Mouse (Mus musculus): ENCODE data around the gene Epha4.

Gene Epha4

DNA sequence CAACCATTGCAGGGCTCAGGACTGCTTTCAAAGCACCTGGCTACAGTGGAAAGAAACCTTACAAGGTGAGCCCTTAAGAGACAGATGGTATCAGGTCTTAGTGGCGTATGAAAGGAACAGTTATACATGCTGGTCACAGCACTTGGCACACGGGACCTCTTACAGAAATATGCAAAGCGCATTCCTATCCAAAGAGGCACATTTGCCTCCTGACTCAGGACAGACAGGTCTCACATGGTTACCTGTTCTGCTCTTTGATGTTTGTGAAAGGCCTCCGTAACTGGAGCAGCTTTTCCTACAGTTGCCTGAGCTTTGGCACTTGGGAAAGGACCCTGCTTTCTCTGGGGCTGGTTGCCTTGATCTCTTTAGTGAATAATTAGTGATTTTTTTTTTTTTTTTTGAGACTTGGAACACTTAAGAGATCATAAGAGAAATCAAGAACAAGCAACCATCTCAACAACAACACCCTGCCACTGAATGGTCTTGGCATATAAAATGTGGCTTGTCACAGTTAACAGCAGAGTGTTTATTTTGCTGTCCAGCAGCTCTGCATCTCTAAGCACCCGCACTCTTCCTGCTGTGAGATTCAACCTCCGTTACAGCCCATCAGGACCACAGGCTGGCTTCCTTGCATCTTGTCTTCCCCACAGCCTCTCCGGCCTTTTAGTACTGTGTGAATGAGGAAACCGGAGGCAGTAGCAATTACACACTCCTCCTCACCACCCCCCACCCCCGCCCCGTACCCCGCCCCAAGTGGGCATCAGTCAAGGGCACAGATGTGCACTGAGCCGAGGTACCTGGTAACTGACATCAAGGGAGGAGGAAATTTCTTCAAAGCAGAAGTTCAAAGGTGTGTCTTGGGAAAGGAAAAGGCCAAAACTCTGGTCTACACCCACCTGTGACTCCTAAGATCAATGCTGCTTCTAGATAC lies 41.2 kb downstream of the Epha4 start:
- DNase-seq: no peak

DNA sequence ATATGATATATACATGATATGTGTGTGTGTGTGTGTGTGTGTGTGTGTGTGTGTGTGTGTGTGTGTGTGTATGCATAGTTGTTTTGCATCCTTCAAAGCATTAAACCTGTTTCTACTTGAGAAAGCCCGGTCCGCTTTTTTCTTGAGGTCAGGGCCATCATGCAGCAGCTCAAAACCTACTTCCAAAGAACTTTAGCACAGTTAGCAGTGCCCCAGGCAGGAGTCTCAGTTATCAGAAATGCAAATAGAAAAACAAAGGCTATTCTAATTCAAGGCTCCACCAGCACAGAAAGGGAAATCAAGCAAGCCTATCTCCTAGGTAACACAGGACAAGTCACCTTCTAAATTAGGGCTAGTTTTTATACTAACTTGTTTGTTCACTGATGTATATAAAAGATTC lies 42.3 kb downstream of the Epha4 start:
- no peak for DNase-seq

DNA sequence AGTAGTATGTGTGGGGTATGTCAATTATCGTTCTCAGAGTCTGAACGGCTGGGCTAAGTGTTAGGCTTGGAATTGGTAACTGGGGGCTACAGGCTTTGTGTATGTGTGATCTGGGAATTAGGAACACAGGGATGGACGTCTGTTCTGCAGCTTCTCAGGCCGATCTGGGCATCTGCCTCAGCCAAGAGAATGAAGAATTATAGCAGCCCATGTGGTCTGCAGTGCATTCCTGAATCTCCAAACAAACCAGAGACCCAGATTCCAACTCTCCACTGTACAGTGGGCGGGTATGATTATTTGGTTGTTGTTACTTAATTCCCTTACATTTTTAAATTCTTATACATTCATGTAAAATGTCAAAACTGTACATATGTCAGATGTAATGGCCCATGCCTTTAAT lies 43.4 kb downstream of the Epha4 start:
- no peak for DNase-seq

DNA sequence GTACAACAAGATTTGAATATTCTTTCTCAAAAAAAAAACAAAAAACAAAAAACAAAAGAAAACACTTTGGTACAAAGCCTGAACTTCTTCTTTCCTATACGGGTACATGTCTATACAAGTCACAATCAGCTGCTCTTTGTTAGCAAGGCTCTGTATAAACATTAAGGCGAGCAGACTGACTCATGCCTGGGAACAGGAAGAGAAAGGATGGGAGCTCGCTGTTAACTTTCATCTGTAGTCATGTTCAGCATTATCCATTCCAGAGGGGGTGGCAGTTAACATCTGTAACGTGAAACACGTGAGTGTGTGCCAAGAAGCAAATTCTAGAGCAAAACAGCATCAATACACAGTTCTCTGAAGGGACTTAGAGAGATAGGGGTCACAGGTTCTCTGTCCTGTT lies 43.9 kb downstream of the Epha4 start:
- DNase-seq: no peak

DNA sequence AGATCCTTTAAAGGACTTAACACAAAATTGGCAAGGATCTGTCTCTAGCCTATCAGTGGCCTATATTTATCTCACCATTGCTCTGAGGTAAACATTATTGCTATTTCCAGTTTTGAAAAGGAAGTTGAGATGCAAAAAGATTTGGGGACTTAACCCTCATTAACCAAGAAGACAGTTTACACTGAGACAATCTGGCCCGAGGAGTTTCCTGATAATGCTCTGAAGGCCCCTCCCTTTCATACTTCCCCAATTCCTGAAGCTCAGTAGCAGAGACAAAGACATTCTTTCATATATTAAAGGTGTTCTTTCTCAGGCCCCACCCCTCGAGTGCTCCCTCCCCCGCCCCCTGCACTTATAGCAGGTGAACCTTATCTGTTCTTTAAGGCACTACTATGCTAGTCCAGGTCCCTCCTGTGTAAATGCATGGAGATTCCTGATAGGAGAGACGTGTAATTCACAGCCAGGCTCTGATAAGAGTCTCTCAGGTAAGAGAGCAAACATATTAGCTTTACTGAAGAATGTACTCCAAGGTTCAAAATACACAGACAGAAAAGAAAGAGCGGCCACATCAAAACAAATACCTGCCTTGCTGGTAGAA lies 46.1 kb downstream of the Epha4 start:
- no peak for DNase-seq

DNA sequence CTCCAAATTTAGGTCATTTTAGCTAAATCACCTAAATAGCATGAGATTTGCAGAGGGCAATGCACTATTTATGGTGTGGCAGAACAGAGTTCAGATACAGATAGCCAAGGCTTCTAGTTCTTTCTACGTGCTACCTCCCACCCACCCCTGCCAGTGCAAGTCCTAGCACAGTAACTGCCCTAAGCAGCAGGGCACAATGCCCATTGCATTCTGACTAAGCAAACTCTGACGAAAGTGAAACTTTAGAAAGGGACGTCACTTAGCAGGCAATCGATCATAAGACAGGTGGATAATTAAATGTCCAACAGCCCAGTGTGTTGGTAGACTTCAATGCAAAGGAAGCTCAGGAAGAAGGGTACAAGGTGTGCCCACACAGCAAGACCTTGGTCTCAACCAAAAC lies 49.4 kb downstream of the Epha4 start:
- DNase-seq: no peak

DNA sequence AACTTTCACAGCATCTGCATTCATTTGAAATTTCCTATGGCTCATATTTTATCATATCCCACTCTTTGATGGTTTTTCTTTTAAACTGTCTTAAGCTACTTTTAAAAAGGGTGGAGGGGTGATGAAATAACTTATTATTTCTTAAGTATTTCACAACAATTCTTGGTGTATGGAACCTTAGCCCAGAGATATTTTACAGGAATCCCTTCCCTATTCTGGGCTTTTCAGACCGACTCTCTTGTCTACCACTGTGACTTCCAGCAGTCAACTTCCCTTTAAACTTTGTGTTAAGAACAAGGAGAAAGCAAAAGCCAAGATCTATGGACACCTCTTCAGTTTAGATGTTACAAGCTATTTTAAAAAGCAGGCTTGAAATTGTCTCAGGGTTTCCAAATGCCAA lies 50.8 kb downstream of the Epha4 start:
- DNase-seq: no peak

DNA sequence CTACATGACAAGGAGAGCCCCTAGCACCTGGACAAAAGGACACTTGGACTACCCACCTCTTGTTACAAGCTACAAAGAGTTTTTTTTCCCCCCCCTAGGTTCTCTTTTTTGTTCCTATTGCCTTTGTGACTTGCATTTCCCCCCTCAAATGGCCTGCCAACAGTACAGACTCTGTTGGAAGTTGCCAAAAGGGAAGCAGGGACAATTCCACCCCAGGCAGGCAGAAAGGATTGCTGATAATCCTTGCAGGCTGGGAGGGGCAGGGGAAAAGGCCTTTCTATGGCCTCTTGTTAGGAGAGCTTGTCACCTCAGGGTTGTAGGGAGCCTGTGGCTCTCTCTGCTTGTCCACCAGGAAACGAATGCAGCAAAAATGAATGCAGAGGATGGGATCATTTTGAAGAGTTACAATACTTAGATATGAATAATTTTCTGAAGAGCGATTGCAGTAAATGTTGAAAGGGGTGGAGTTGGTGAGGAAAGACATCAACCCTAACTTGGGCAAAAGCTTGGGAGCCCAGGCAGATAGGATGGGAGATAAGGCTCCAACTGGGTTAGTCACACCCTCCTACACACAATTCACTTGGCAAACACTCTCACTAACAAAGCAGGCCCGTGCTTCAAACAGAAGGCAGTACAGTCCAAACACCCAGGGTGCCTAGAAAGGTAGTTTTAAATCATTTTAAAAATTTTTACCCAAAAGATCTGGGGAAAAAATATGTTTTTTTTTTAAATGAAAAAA lies 52.8 kb downstream of the Epha4 start:
- no peak for DNase-seq

DNA sequence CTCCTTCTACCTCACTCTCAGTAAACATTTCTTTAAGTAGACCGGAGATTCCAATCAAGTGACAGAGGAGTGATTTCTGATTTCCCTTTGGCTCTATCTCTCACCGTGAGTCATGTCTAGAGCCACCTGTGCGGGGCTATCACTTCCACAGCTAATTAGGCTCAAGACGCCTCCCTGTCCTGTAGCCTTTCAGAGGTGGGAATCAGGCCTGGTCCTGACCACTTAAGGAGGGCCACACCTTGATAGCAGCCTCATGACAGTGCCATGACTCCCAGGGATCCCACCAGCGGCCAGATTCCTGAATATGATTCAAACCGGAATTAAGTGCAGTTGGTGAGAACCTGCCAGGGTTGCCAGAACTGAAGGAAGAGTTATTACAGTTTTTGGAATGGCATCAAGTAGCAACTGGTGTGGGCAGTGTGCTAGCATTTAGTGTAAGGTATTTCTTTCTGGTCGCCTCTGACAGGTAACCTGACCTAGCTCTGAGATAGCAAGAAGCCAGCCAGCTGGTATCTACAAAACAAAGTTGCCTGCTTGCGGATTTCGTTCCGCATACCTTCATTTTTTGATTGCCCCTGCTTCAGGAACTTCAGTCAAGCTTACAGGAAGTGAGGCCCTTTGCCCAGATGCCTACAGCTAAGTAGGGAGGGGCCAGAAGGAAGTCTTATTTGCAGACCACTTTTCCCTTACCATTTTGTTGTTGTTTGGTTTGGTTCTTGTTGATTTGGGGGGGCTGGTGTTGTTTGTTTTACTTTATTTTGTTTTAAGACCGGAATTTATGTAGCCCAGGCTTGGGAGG lies 53.9 kb downstream of the Epha4 start:
- no peak for DNase-seq

DNA sequence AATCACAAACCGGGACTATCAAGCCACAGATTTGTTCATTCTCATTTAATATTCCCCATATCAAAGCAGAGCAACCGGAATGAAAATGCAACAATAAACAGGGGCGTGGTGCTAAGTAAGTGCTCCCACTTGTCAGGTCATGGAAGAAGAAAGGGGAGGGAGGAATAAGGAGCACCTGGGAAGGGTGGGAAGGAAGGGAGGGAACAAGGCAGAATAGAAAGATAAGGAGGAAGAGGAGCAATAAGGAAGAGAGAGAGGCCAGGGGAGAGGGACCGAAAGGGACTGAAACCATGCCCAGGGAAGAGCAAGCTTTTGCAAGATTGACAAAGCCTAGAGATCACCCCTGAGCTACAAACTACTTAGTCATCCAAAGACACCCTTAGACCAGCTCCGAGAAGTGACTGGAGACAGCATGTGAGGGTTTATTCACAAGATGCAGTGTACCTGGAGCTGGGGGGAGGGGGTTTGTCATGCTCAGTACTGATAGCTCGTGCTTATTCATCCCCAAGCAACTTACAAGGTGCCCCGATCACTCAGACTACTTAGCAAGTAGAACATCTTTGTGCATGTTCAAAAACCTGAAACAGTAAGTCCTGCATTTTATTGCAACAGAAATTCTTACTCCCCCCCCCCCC lies 56.0 kb downstream of the Epha4 start:
- no peak for DNase-seq

DNA sequence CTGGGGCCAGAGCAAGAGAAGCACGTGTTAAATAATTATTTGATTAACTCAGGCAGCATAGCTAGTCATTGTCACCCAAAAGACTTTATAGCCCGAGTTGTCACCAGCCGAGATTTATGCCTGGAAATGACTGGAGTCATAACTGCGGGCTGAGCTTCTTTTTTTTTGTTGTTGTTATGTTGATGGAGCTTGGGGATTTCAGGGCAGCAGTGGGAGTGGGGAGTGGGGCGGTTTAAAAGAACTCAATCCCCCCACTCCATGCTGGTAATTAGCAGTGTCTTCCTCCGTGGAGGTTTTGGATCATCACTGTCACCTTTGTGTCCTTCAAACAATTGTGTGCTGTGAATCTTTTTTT lies 57.5 kb downstream of the Epha4 start:
- no peak for DNase-seq

DNA sequence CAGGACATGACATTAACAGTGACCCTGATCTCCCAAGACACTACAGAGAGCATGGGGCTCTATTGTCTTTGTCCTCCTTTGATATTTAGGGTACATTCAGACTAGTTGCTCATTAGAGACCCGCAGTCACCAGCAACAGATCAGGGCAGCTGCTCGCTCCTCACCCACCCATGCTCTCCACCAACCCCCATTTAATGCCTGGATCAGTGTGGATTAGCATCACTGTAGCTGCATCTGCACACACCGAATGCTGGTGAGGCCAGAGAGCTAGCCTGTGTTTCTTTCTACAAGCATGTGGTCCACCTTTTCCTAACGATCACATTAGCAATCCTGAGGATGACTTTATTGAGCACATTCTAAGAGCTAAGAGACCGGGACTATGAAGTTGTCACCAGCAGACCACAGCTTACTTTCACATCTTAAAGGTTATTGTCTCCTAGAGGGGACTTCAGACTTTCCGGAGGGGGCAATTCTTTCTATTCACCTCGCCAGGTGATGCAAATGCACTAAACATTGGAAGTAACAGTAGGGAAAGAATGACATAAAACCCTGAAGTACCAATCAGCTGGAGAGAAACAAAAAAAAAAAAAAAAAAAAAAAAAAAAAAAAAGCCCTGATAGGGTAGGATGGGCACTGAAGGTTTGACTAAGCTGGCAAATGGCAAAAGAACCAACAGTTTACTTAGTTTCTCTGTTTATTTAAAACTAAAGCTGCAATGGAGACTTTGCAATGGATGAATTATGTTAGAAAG lies 58.0 kb downstream of the Epha4 start:
- no peak for DNase-seq

DNA sequence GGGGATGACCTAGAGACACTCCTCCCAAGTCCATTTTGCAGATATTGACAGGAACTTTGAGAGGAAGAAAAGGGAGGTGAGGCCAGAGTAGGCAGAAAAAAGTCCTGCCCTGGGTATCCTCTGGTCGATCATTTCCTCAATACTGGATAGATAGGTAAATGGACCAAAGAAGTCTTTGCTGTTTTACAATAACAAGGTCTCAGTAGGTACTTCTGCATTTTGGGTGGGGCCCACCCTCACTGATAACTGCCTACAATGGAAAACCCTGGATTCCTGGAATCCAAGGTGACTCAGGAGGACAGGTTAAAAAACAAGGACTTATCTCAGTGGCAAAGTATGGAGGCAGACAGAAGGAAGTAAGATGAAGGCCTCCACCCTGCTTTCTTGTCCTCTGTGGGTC lies 61.1 kb downstream of the Epha4 start:
- no peak for DNase-seq

DNA sequence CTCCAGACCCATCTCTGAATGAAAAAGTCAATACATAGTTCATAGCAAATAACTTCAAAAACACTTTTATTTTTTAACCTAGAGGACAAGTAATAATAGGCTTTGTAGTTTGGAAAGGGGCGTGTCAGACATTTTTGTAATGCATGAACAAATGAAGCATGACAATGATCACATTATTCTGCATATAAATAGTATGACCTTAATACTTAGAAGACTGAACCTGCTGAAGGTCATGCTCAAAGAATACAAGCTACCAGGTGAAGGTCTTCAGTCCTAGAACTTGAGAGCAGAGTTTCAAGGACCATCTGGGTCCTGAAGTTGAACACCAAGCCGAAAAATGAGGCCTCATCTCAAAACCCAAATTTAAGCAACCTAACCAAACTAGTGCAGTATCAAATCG lies 62.2 kb downstream of the Epha4 start:
- DNase-seq: no peak

DNA sequence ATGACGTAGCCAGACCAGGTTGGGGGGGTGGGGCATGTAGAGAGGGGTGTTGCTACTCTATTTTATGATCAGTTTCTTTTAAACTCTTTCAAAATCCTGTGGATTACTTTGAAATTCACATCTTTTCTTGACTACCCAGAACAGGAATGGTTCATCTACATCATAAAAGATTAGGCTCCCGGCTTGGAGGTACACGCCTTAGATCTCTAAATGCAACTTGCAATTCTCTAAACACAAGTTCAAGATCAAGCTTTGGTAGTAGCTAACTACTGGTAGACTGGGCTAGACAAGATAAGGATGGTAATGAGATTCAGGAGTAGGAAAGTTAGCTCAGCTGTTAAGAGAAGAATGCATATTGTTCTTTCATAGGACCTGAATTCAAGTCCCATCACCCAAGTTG lies 63.3 kb downstream of the Epha4 start:
- DNase-seq: no peak

DNA sequence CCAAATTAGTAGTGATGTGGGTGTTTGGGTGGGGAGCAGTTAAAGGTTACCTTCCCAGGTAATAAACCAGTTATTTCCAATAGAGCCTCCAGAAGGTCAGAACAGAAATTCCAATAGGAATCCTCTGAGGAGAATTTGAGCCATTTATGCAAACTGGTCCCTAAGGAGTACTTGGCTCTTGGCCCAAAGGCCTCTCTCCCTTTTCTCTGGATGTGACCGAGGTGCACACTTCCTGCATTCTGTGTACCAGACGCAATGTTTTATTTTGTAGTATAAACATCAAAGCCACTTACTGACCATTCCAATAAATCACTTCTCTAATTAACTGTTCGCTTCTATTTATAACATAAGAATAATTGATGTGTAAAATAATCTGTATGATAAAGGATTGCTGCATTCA lies 64.7 kb downstream of the Epha4 start:
- no peak for DNase-seq

DNA sequence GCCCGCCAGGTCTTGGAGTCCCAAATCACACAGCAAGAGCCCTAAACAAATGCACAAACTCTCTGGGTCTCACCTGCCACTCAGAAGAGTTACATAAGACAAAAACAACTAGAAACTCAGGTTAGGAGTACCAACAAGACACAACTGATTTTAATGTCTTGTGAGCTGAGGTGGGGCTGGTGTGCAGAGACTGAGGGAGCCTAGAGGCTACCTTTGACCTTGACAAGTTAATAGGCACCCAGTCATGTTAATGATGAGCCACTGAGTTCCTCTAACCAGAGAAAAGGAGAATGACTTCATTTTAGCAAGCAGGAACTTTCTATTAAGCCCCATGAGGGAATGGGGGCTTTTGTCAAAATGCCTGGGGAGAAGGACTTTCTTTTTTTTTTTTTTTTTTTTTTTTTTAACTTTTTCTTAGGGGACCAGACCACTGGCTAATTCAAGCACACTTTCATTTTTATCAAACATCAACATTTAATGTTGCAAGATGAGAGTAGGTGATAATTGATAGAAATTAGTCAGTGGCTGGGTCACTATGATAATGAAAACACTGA lies 67.8 kb downstream of the Epha4 start:
- no peak for DNase-seq

DNA sequence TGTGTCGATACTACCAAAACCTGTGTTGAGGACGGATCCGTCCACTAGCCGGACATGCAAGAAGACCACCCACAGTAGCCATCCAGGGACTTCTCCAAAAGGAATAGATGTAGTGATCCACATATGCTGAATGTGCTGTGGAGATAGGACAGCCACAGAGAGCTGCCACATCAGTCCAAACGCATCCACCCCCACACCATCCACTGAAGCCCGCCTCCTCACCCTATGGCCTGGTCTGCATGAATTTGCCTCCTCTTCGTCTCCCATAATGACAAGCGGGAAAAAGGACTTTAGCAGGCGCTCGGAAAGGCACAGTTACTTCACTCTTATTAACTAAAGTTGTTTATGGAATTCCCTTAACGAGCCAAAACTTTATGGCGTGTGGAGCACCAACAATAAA lies 68.5 kb downstream of the Epha4 start:
- no peak for DNase-seq

DNA sequence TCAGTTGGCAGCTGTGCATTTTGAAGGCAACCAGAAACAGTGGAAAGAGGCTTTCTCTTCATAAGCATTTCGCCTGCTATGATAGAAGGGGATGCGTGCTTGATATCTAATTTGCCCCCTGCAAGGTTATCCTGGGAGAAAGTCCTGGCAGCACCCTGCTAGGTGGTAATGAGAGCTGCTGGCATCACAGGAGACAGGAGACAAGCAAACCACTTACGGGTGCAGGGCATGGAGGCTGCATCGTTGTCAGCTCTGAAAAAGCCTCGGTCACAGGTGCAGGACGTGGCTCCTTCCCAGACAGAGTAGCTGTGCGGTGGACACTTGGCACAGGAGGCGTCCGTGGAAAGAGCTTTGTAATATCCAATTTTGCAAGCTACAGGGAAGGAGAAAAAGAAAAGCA lies 70.2 kb downstream of the Epha4 start:
- no peak for DNase-seq

DNA sequence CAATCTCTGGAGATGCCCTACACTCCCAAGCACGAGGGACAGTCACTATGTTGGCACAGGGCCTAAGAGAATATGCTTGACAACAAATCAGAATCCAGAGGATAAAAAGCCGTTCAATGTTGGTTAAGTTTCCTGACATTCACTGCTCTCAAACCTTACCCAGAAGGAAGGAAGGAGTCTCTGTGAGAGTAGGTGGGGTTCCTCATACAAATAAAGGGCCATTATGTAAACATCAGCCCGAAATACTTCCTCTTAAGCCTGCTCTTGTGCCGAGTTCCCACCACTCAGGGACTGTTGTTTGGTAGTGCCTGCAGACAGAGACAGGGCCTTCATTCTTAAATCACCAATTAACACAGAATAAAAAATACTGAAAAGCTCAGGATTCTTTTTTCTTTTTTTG lies 72.9 kb downstream of the Epha4 start:
- DNase-seq: no peak

DNA sequence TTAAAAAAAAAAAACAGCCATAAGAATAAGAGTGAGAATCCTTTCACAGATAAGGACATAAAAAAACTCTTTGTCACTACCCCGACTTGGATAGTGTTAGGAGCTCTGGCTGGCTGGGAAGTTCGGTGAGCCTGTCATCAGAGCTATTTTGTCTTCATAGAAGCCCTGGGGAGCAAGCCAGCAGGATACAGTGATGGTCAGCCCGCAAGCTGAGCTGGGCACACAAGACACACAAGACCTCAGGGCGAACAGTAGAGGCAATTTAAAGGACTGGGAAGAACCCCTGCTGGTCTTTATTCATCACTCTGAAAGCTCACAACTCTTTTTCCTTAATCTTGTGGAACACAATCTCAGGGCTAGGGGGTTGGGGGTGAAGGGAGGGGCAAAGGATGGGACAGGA lies 73.5 kb downstream of the Epha4 start:
- no peak for DNase-seq

DNA sequence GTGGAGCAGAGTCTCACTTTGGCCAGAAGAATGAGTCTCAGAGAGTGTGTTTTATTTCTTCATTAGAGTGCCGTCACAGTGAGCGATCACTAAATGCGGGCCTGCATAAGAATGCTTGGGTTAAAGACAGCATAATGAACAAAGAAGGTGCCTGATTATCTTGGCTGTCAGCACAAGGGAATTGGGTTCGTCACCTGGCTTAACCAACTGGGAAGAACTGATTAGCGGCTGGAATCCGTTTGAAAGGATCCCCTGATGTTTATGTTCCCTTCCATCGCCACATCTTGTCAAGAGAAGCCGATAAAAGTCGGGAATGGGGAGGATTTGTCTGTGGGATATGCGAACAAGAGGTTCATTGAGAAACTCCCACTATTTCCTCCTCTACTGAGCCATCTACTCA lies 74.4 kb downstream of the Epha4 start:
- no peak for DNase-seq
